9 mouse cellular contexts compared by ENCODE assay signal in genomic region chr6:112880048-112880534, GRCm38 (mm10).
DNase-seq lines count a peak whose midpoint lies in the region; ATAC-seq and TF ChIP-seq lines count a peak whose summit lies in the region.
"Had no signal": no experiment of that assay in that cellular context is flagged by ENCODE, and none has a peak within 500 bp of the region (broad histone marks: within the 10 kb centered on the region; RNA-seq: fewer than 3 reads in every experiment).

No protein-coding gene starts in this region.

- H3K79me2 ChIP-seq in heart, adult 2 months (replicated peaks; ENCODE audit: control insufficient read depth, insufficient read depth, low read length), result no peaks in the 10 kb centered on the region

- H3K4me3 ChIP-seq in cerebellum, adult 2 months (replicated peaks; ENCODE audit: insufficient read depth, low read depth, low read length), result no peak overlapping the region
- H3K4me3 ChIP-seq in forebrain, embryonic 13.5 days, result no peak overlapping the region
- no peak overlapping the region for H3K4me3 ChIP-seq in neural tube, embryonic 12.5 days
- H3K4me3 ChIP-seq in heart, adult 2 months, result no peak overlapping the region
- H3K4me3 ChIP-seq in lung, adult 2 months (replicated peaks; ENCODE audit: extremely low read depth, low read depth, low read length), result no peak overlapping the region
- H3K4me3 ChIP-seq: heart, embryonic 15.5 days had no signal

- peak; percentile 63 to 70 for DNase-seq in cerebellum, adult 2 months
- DNase-seq in cerebellum, adult 11 months, result no peak
- DNase-seq in layer of hippocampus, postnatal 14 days (ENCODE audit: low spot score in 2 of 2), result peak; percentile 57 to 75
- no peak for DNase-seq in heart, adult 2 months
- DNase-seq in lung, adult 2 months, result no peak

- TF ChIP-seq EP300 in heart, adult 2 months (IDR thresholded peaks at IDR 0.05; ENCODE audit: insufficient read depth, low read depth, low read length), result no peak

- WGBS in cerebellum, adult 2 months, result 8% methylated on average over 5 of the region's 5 CpGs
- WGBS in forebrain, embryonic 13.5 days, result 7% methylated on average over 5 of the region's 5 CpGs
- 8% methylated on average over 5 of the region's 5 CpGs for WGBS in neural tube, embryonic 12.5 days
- WGBS in heart, adult 2 months, result 55% methylated on average over 5 of the region's 5 CpGs
- 60% methylated on average over 5 of the region's 5 CpGs for WGBS in lung, adult 2 months

- peaks cover 51% of the 10 kb centered on the region for H3K4me1 ChIP-seq in cerebellum, adult 2 months (ENCODE audit: control insufficient read depth, insufficient read depth, low read length)
- peaks cover 69% of the 10 kb centered on the region for H3K4me1 ChIP-seq in forebrain, embryonic 13.5 days
- peaks cover 47% of the 10 kb centered on the region for H3K4me1 ChIP-seq in neural tube, embryonic 12.5 days
- no peaks in the 10 kb centered on the region for H3K4me1 ChIP-seq in heart, adult 2 months (ENCODE audit: control insufficient read depth, insufficient read depth, low read length)
- no peaks in the 10 kb centered on the region for H3K4me1 ChIP-seq in lung, adult 2 months (ENCODE audit: control insufficient read depth, insufficient read depth, low read length)
- H3K4me1 ChIP-seq: heart, embryonic 15.5 days had no signal

- H3K27ac ChIP-seq in cerebellum, adult 2 months (ENCODE audit: insufficient read depth, low read length), result peak overlapping the region; percentile 16
- H3K27ac ChIP-seq in forebrain, embryonic 13.5 days, result peak overlapping the region; percentile 91
- peak overlapping the region; percentile 72 for H3K27ac ChIP-seq in neural tube, embryonic 12.5 days
- no peak overlapping the region for H3K27ac ChIP-seq in heart, adult 2 months
- H3K27ac ChIP-seq: heart, embryonic 15.5 days had no signal

- ATAC-seq in forebrain, embryonic 13.5 days, result peak; percentile 85
- peak; percentile 67 for ATAC-seq in neural tube, embryonic 12.5 days (ENCODE audit: low FRiP score, low read depth)
- no peak for ATAC-seq in megakaryocyte-erythroid progenitor cell, adult 5-6 weeks (replicated peaks; ENCODE audit: low FRiP score, low TSS enrichment, poor library complexity, severe bottlenecking)

- H3K36me3 ChIP-seq in forebrain, embryonic 13.5 days (ENCODE audit: poor library complexity, severe bottlenecking), result no peaks in the 10 kb centered on the region
- no peaks in the 10 kb centered on the region; the same call in 1 of the 2 replicates for H3K36me3 ChIP-seq in neural tube, embryonic 12.5 days
- H3K36me3 ChIP-seq in heart, adult 2 months (ENCODE audit: control insufficient read depth, insufficient read depth, low read length), result no peaks in the 10 kb centered on the region
- H3K36me3 ChIP-seq: heart, embryonic 15.5 days had no signal

- peak overlapping the region; percentile 15; the same call in 1 of the 2 replicates for H3K4me2 ChIP-seq in forebrain, embryonic 13.5 days
- peak overlapping the region; percentile 28 for H3K4me2 ChIP-seq in neural tube, embryonic 12.5 days (replicated peaks)
- H3K4me2 ChIP-seq: heart, embryonic 15.5 days had no signal

- H3K9ac ChIP-seq in forebrain, embryonic 13.5 days, result peak overlapping the region; percentile 38
- H3K9ac ChIP-seq in neural tube, embryonic 12.5 days, result 0 out of 2 replicates have a peak overlapping the region, but pooled peaks have one; percentile 21
- no peak overlapping the region for H3K9ac ChIP-seq in heart, adult 2 months (ENCODE audit: low read depth, low read length)
- H3K9ac ChIP-seq: heart, embryonic 15.5 days had no signal

- H3K27me3 ChIP-seq in cerebellum, adult 2 months (ENCODE audit: control insufficient read depth, insufficient read depth, low read length), result no peaks in the 10 kb centered on the region
- H3K27me3 ChIP-seq in forebrain, embryonic 13.5 days, result no peaks in the 10 kb centered on the region
- no peaks in the 10 kb centered on the region for H3K27me3 ChIP-seq in neural tube, embryonic 12.5 days (replicated peaks)
- H3K27me3 ChIP-seq in heart, adult 2 months (ENCODE audit: control insufficient read depth, insufficient read depth, low read length), result no peaks in the 10 kb centered on the region

- TF ChIP-seq CTCF in cerebellum, adult 2 months (IDR thresholded peaks at IDR 0.05; ENCODE audit: borderline replicate concordance, insufficient read depth, low read depth, low read length), result no peak
- no peak for TF ChIP-seq CTCF in heart, adult 2 months (IDR thresholded peaks at IDR 0.05)
- no peak for TF ChIP-seq CTCF in lung, adult 2 months (IDR thresholded peaks at IDR 0.05; ENCODE audit: insufficient read depth, low read length)

- no peak for TF ChIP-seq POLR2A in cerebellum, adult 2 months (IDR thresholded peaks at IDR 0.05; ENCODE audit: borderline replicate concordance, insufficient read depth, low read length)
- no peak for TF ChIP-seq POLR2A in heart, adult 2 months (IDR thresholded peaks at IDR 0.05; ENCODE audit: insufficient read depth, low read depth, low read length)
- TF ChIP-seq POLR2A in lung, adult 2 months (IDR thresholded peaks at IDR 0.05; ENCODE audit: borderline replicate concordance, extremely low read depth, low read depth, low read length), result no peak

- intact Hi-C loops in heart, adult 2 months (cut with DNase I), result no loop called here

- H3K9me3 ChIP-seq in forebrain, embryonic 13.5 days (replicated peaks), result no peaks in the 10 kb centered on the region
- no peaks in the 10 kb centered on the region for H3K9me3 ChIP-seq in neural tube, embryonic 12.5 days
- H3K9me3 ChIP-seq: heart, embryonic 15.5 days had no signal

Comparison
In these comparisons a context has a peak if more than half of its experiments do, and no peak if none do; other contexts are left out.
1. DNase-seq: peak in cerebellum, adult 2 months (2 of 2) and layer of hippocampus, postnatal 14 days (2 of 2); none in cerebellum, adult 11 months (single experiment), heart, adult 2 months (0 of 2) and lung, adult 2 months (single experiment).